Mouse (Mus musculus): ENCODE measurements around the gene 4930404H24Rik. TPM values are rescaled to one million over a fixed set of nuclear protein-coding genes. Genes with fewer than 3 reads are reported as not detected.

The 4930404H24Rik gene
- polyA plus RNA-seq, 1 experiment from 2014 or later = not detected

GRCm38 (mm10) chr2:153453961-153454759 lies 38.4 kb upstream of the 4930404H24Rik start:
- ChIA-PET POLR2A (no interaction called here), CTCF (no interaction called here)
- in situ Hi-C loops (cut with MboI; ENCODE audit: low pct_unique_long_range_greater_than_20kb) = no loop called here
- no peak for ATAC-seq
- H3K27me3 ChIP-seq = no peaks in the 10 kb centered on the region
- TF ChIP-seq CTCF (IDR thresholded peaks at IDR 0.05) = no peak
- DNase-seq (ENCODE audit: low read depth, low spot score) = no peak

- no peak for DNase-seq (ENCODE audit: low read depth, low spot score)
- no peaks in the 10 kb centered on the region for H3K27me3 ChIP-seq
- ChIA-PET POLR2A (no interaction called here), CTCF (no interaction called here)
- TF ChIP-seq CTCF (IDR thresholded peaks at IDR 0.05) = no peak
- in situ Hi-C loops (cut with MboI; ENCODE audit: low pct_unique_long_range_greater_than_20kb) = no loop called here
- no peak for ATAC-seq
Measured at GRCm38 (mm10) chr2:153454841-153455506, 37.6 kb upstream of the 4930404H24Rik start.

- H3K27me3 ChIP-seq = no peaks in the 10 kb centered on the region
- ATAC-seq = no peak
- TF ChIP-seq CTCF (IDR thresholded peaks at IDR 0.05) = no peak
- in situ Hi-C loops (cut with MboI; ENCODE audit: low pct_unique_long_range_greater_than_20kb) = no loop called here
- DNase-seq (ENCODE audit: low read depth, low spot score) = no peak
- ChIA-PET CTCF (interaction anchor here (1.3 to 2.2 kb wide), 3 partner anchors 11 to 57 kb away, joined by 3 to 5 read pairs (median 4); no protein-coding TSS in a partner anchor), POLR2A (no interaction called here)
Measured at GRCm38 (mm10) chr2:153457467-153457866, 35.1 kb upstream of the 4930404H24Rik start.

GRCm38 (mm10) chr2:153458022-153458441 lies 34.6 kb upstream of the 4930404H24Rik start:
- CTCF ChIA-PET = interaction anchor here (0.8 to 2.2 kb wide), 5 partner anchors 10 to 58 kb away, joined by 3 to 7 read pairs (median 4); no protein-coding TSS in a partner anchor
- in situ Hi-C loops (cut with MboI; ENCODE audit: low pct_unique_long_range_greater_than_20kb) = no loop called here
- ATAC-seq = no peak
- no peaks in the 10 kb centered on the region for H3K27me3 ChIP-seq
- POLR2A ChIA-PET = no interaction called here
- DNase-seq (ENCODE audit: low read depth, low spot score) = no peak
- TF ChIP-seq CTCF (IDR thresholded peaks at IDR 0.05) = no peak

GRCm38 (mm10) chr2:153463257-153463656 lies 29.3 kb upstream of the 4930404H24Rik start:
- no peak for DNase-seq (ENCODE audit: low read depth, low spot score)
- no peak for TF ChIP-seq CTCF (IDR thresholded peaks at IDR 0.05)
- in situ Hi-C loops (cut with MboI; ENCODE audit: low pct_unique_long_range_greater_than_20kb) = loop anchor here (5.0 kb wide), 1 partner anchor 316 kb away; no protein-coding TSS in a partner anchor
- CTCF ChIA-PET = interaction anchor here (0.6 to 2.4 kb wide), 2 partner anchors 12 to 15 kb away, joined by 3 to 8 read pairs; no protein-coding TSS in a partner anchor
- POLR2A ChIA-PET = no interaction called here
- no peak for ATAC-seq
- H3K27me3 ChIP-seq = no peaks in the 10 kb centered on the region

GRCm38 (mm10) chr2:153467372-153467771 lies 25.2 kb upstream of the 4930404H24Rik start:
- in situ Hi-C loops (cut with MboI; ENCODE audit: low pct_unique_long_range_greater_than_20kb) = no loop called here
- no peak for DNase-seq (ENCODE audit: low read depth, low spot score)
- no peaks in the 10 kb centered on the region for H3K27me3 ChIP-seq
- ChIA-PET CTCF (interaction anchor here (2.2 kb wide), 1 partner anchor 8 kb away, joined by 7 read pairs; no protein-coding TSS in a partner anchor), POLR2A (no interaction called here)
- ATAC-seq = no peak
- no peak for TF ChIP-seq CTCF (IDR thresholded peaks at IDR 0.05)

- DNase-seq (ENCODE audit: low read depth, low spot score) = no peak
- TF ChIP-seq CTCF (IDR thresholded peaks at IDR 0.05) = no peak
- ChIA-PET POLR2A (interaction anchor here (0.7 to 1.8 kb wide), 2 partner anchors 23 to 103 kb away, joined by 4 to 5 read pairs; no protein-coding TSS in a partner anchor), CTCF (interaction anchor here (0.7 to 2.2 kb wide), 4 partner anchors 9 to 310 kb away, joined by 3 to 7 read pairs (median 4); no protein-coding TSS in a partner anchor)
- in situ Hi-C loops (cut with MboI; ENCODE audit: low pct_unique_long_range_greater_than_20kb) = no loop called here
- no peak for ATAC-seq
- no peaks in the 10 kb centered on the region for H3K27me3 ChIP-seq
Measured at GRCm38 (mm10) chr2:153469317-153469716, 23.3 kb upstream of the 4930404H24Rik start.

GRCm38 (mm10) chr2:153469764-153470163 lies 22.8 kb upstream of the 4930404H24Rik start:
- no peak for TF ChIP-seq CTCF (IDR thresholded peaks at IDR 0.05)
- DNase-seq (ENCODE audit: low read depth, low spot score) (no peak), ATAC-seq (peak; percentile 51)
- in situ Hi-C loops (cut with MboI; ENCODE audit: low pct_unique_long_range_greater_than_20kb) = no loop called here
- no peaks in the 10 kb centered on the region for H3K27me3 ChIP-seq
- ChIA-PET CTCF (interaction anchor here (0.7 to 1.4 kb wide), 3 partner anchors 13 to 310 kb away, joined by 3 read pairs; no protein-coding TSS in a partner anchor), POLR2A (interaction anchor here (0.6 to 1.8 kb wide), 3 partner anchors 23 to 176 kb away, joined by 3 to 5 read pairs (median 4); no protein-coding TSS in a partner anchor)

- no peaks in the 10 kb centered on the region for H3K27me3 ChIP-seq
- CTCF ChIA-PET = interaction anchor here (1.4 kb wide), 1 partner anchor 12 kb away, joined by 3 read pairs; no protein-coding TSS in a partner anchor
- POLR2A ChIA-PET = interaction anchor here (0.7 kb wide), 1 partner anchor 167 kb away, joined by 3 read pairs; no protein-coding TSS in a partner anchor
- DNase-seq (ENCODE audit: low read depth, low spot score) (no peak), ATAC-seq (no peak)
- in situ Hi-C loops (cut with MboI; ENCODE audit: low pct_unique_long_range_greater_than_20kb) = no loop called here
- no peak for TF ChIP-seq CTCF (IDR thresholded peaks at IDR 0.05)
Measured at GRCm38 (mm10) chr2:153470983-153471382, 21.6 kb upstream of the 4930404H24Rik start.
